Mouse (Mus musculus) limb, embryonic 12.5 days (tissue): ENCODE results near the gene Trir. TPM values are rescaled to one million over a fixed set of nuclear protein-coding genes. Genes with fewer than 3 reads are reported as not detected.

ENCODE experiments used
- ATAC-seq: fragments of 200-750 bp; cut with Nextera tagmentation; 2 replicates; pipeline ENCODE4 v1.8.0; 2017; ENCODE audit warnings: low read depth, moderate TSS enrichment; ENCODE audit not compliant: insufficient number of reproducible peaks, insufficient read depth, low FRiP score, low TSS enrichment
- H3K27ac ChIP-seq: fragments of 300-500 bp; sonication (generic); 2 replicates; pipeline ENCODE4 v1.5.1; 2016; ENCODE audit warnings: mild to moderate bottlenecking, moderate library complexity
- H3K27me3 ChIP-seq: fragments of 300-500 bp; sonication (generic); 2 replicates; pipeline ENCODE4 v1.6.1; 2016; ENCODE audit warnings: mild to moderate bottlenecking, moderate library complexity
- H3K36me3 ChIP-seq: fragments of 300-500 bp; sonication (generic); 2 replicates; pipeline ENCODE4 v1.6.1; 2016; ENCODE audit warnings: mild to moderate bottlenecking, moderate library complexity
- H3K4me1 ChIP-seq: fragments of 300-500 bp; sonication (generic); replicated peaks from 2 replicates; pipeline ENCODE4 v1.6.1; 2016
- H3K4me2 ChIP-seq: fragments of 300-500 bp; sonication (generic); 2 replicates; pipeline ENCODE4 v1.6.1; 2016; ENCODE audit warnings: mild to moderate bottlenecking, moderate library complexity
- H3K4me3 ChIP-seq: fragments of 300-500 bp; sonication (generic); replicated peaks from 2 replicates; pipeline ENCODE4 v1.5.1; 2016; ENCODE audit warnings: mild to moderate bottlenecking
- H3K9ac ChIP-seq: fragments of 300-500 bp; sonication (generic); replicated peaks from 2 replicates; pipeline ENCODE4 v1.6.1; 2016; ENCODE audit warnings: mild to moderate bottlenecking, moderate library complexity
- H3K9me3 ChIP-seq: fragments of 300-500 bp; sonication (generic); 2 replicates; pipeline ENCODE4 v1.6.1; 2016; ENCODE audit warnings: mild to moderate bottlenecking, moderate library complexity
- WGBS: fragments of 180-500 bp; shearing (Covaris S2); methylation state at CpG from one replicate; pipeline ENCODE4 v1.1.7; 2016; 5-methylcytosine and 5-hydroxymethylcytosine counted together
- polyA plus RNA-seq: library from polyadenylated mRNA; unstranded; fragments of >200 nt; fragmentation: Nextera tagmentation; extraction: Ambion mirVana; gene quantifications from 2 replicates; pipeline ENCODE4 v1.2.1, GENCODE M21; 2016

Trir gene
- polyA plus RNA-seq, 1 experiment from 2014 or later = 177 TPM

- Histone ChIP-seq H3K9me3 (no peaks in the 10 kb centered on the region), H3K4me2 (no peak overlapping the region), H3K4me3 (no peak overlapping the region), H3K36me3 (peaks cover 4% of the 10 kb centered on the region; the same call in 1 of the 2 replicates), H3K27me3 (peaks cover 41% of the 10 kb centered on the region), H3K27ac (no peak overlapping the region), H3K4me1 (peaks cover 8% of the 10 kb centered on the region), H3K9ac (no peak overlapping the region)
- no peak for ATAC-seq
- 79% methylated on average over 5 of the region's 5 CpGs for WGBS
Observed at GRCm38 (mm10) chr8:84996978-84997377, 29.6 kb upstream of the Trir start.

- WGBS = 7% methylated on average over 19 of the region's 19 CpGs
Observed at GRCm38 (mm10) chr8:84997649-84998295, 28.9 kb upstream of the Trir start.

GRCm38 (mm10) chr8:85007686-85008085 lies 18.9 kb upstream of the Trir start:
- Histone ChIP-seq H3K9ac (no peak overlapping the region), H3K27me3 (peaks cover 59% of the 10 kb centered on the region), H3K4me3 (no peak overlapping the region), H3K4me1 (no peaks in the 10 kb centered on the region; the same call in 1 of the 2 replicates), H3K36me3 (0 out of 2 replicates have a peak, but pooled peaks cover 2% of the 10 kb centered on the region), H3K9me3 (0 out of 2 replicates have a peak, but pooled peaks cover 3% of the 10 kb centered on the region), H3K4me2 (no peak overlapping the region), H3K27ac (no peak overlapping the region)
- no peak for ATAC-seq
- WGBS = 9% methylated on average over 25 of the region's 25 CpGs

More at GRCm38 (mm10) chr8:84997649-84998295, 28.9 kb upstream of the Trir start:
- ATAC-seq = peak; percentile 30; the same call in 1 of the 2 replicates
- no peaks in the 10 kb centered on the region for H3K9me3 ChIP-seq
- peaks cover 8% of the 10 kb centered on the region; the same call in 1 of the 2 replicates for H3K36me3 ChIP-seq
- peak overlapping the region; percentile 39 for H3K4me2 ChIP-seq
- H3K27me3 ChIP-seq = peaks cover 41% of the 10 kb centered on the region
- peaks cover 8% of the 10 kb centered on the region for H3K4me1 ChIP-seq
- H3K27ac ChIP-seq = no peak overlapping the region
- H3K9ac ChIP-seq = peak overlapping the region; percentile 44; the same call in 1 of the 2 replicates
- peak overlapping the region; percentile 2; the same call in 1 of the 2 replicates for H3K4me3 ChIP-seq

GRCm38 (mm10) chr8:85011242-85011641 lies 15.4 kb upstream of the Trir start:
- 13% methylated on average over 28 of the region's 28 CpGs for WGBS
- Histone ChIP-seq H3K4me3 (no peak overlapping the region), H3K9ac (no peak overlapping the region), H3K9me3 (0 out of 2 replicates have a peak, but pooled peaks cover 3% of the 10 kb centered on the region), H3K27ac (no peak overlapping the region), H3K36me3 (no peaks in the 10 kb centered on the region), H3K27me3 (peaks cover 82% of the 10 kb centered on the region), H3K4me1 (peaks cover 5% of the 10 kb centered on the region), H3K4me2 (no peak overlapping the region)
- no peak for ATAC-seq

GRCm38 (mm10) chr8:85013230-85013840 lies 13.3 kb upstream of the Trir start:
- Histone ChIP-seq H3K4me2 (peak overlapping the region; percentile 56), H3K36me3 (peaks cover 14% of the 10 kb centered on the region), H3K27me3 (peaks cover 64% of the 10 kb centered on the region), H3K9me3 (0 out of 2 replicates have a peak, but pooled peaks cover 3% of the 10 kb centered on the region), H3K9ac (peak overlapping the region; percentile 44; the same call in 1 of the 2 replicates), H3K4me1 (peaks cover 5% of the 10 kb centered on the region; the same call in 1 of the 2 replicates), H3K27ac (no peak overlapping the region), H3K4me3 (peak overlapping the region; percentile 32)
- WGBS = 6% methylated on average over 25 of the region's 26 CpGs
- ATAC-seq = no peak

- Histone ChIP-seq H3K36me3 (peaks cover 25% of the 10 kb centered on the region), H3K27ac (no peak within 1 kb of the TSS), H3K4me3 (peak within 1 kb of the TSS; percentile 32), H3K9me3 (no peaks in the 10 kb centered on the region), H3K4me1 (peaks cover 5% of the 10 kb centered on the region; the same call in 1 of the 2 replicates), H3K4me2 (peak within 1 kb of the TSS; percentile 56), H3K9ac (peak within 1 kb of the TSS; percentile 44; the same call in 1 of the 2 replicates), H3K27me3 (peaks cover 53% of the 10 kb centered on the region)
- no peak for ATAC-seq
- WGBS = 38% methylated on average over 1 of the region's 2 CpGs
Observed at GRCm38 (mm10) chr8:85014431-85014830, 12.2 kb upstream of the Trir start, which contains the start of gene Best2. TSS of gene Best2 (minus strand) at chr8:85014531.

GRCm38 (mm10) chr8:85016724-85017123 lies 9.9 kb upstream of the Trir start:
- 67% methylated on average over 10 of the region's 10 CpGs for WGBS
- H3K4me3 ChIP-seq = no peak overlapping the region
- no peak overlapping the region for H3K9ac ChIP-seq
- H3K4me1 ChIP-seq = peaks cover 5% of the 10 kb centered on the region; the same call in 1 of the 2 replicates
- H3K27me3 ChIP-seq = peaks cover 33% of the 10 kb centered on the region
- H3K9me3 ChIP-seq = no peaks in the 10 kb centered on the region
- H3K27ac ChIP-seq = no peak overlapping the region
- peaks cover 47% of the 10 kb centered on the region for H3K36me3 ChIP-seq
- no peak for ATAC-seq
- no peak overlapping the region for H3K4me2 ChIP-seq

- H3K4me3 ChIP-seq = no peak overlapping the region
- peaks cover 5% of the 10 kb centered on the region; the same call in 1 of the 2 replicates for H3K4me1 ChIP-seq
- no peak for ATAC-seq
- H3K27me3 ChIP-seq = peaks cover 28% of the 10 kb centered on the region
- WGBS = 61% methylated on average over 5 of the region's 5 CpGs
- H3K36me3 ChIP-seq = peaks cover 52% of the 10 kb centered on the region
- no peak overlapping the region for H3K9ac ChIP-seq
- H3K27ac ChIP-seq = no peak overlapping the region
- H3K9me3 ChIP-seq = no peaks in the 10 kb centered on the region
- no peak overlapping the region for H3K4me2 ChIP-seq
Observed at GRCm38 (mm10) chr8:85017209-85017608, 9.4 kb upstream of the Trir start.

GRCm38 (mm10) chr8:85021514-85022055 lies 5.0 kb upstream of the Trir start:
- no peaks in the 10 kb centered on the region for H3K9me3 ChIP-seq
- peaks cover 20% of the 10 kb centered on the region for H3K4me1 ChIP-seq
- no peak for ATAC-seq
- no peak overlapping the region for H3K27ac ChIP-seq
- no peaks in the 10 kb centered on the region for H3K27me3 ChIP-seq
- H3K36me3 ChIP-seq = peaks cover 71% of the 10 kb centered on the region
- H3K4me2 ChIP-seq = no peak overlapping the region
- WGBS = 92% methylated on average over 3 of the region's 3 CpGs
- no peak overlapping the region for H3K9ac ChIP-seq
- H3K4me3 ChIP-seq = no peak overlapping the region

GRCm38 (mm10) chr8:85023846-85024245 lies 2.8 kb upstream of the Trir start:
- peak overlapping the region; percentile 100; the same call in 1 of the 2 replicates for H3K4me3 ChIP-seq
- H3K27ac ChIP-seq = no peak overlapping the region
- H3K27me3 ChIP-seq = no peaks in the 10 kb centered on the region
- WGBS = 96% methylated on average over 3 of the region's 3 CpGs
- peaks cover 52% of the 10 kb centered on the region for H3K36me3 ChIP-seq
- peaks cover 33% of the 10 kb centered on the region for H3K4me1 ChIP-seq
- H3K9me3 ChIP-seq = no peaks in the 10 kb centered on the region
- H3K4me2 ChIP-seq = peak overlapping the region; percentile 97
- ATAC-seq = no peak
- no peak overlapping the region for H3K9ac ChIP-seq
